Mouse (Mus musculus) hematopoietic multipotent progenitor cell, adult 10-12 weeks (in vitro differentiated cells): ENCODE results near the gene Fbxw8. TPM values are rescaled to one million over a fixed set of nuclear protein-coding genes. Genes with fewer than 3 reads are reported as not detected.

ENCODE experiments used
- polyA plus RNA-seq: library from polyadenylated mRNA; stranded (reverse); fragments of >175 nt; gene quantifications from 2 replicates; pipeline ENCODE4 v1.2.3, GENCODE M21; 2012; ENCODE audit warnings: low replicate concordance

The Fbxw8 gene
- polyA plus RNA-seq: 12.7 and 13.4 TPM in 2 replicates

DNA sequence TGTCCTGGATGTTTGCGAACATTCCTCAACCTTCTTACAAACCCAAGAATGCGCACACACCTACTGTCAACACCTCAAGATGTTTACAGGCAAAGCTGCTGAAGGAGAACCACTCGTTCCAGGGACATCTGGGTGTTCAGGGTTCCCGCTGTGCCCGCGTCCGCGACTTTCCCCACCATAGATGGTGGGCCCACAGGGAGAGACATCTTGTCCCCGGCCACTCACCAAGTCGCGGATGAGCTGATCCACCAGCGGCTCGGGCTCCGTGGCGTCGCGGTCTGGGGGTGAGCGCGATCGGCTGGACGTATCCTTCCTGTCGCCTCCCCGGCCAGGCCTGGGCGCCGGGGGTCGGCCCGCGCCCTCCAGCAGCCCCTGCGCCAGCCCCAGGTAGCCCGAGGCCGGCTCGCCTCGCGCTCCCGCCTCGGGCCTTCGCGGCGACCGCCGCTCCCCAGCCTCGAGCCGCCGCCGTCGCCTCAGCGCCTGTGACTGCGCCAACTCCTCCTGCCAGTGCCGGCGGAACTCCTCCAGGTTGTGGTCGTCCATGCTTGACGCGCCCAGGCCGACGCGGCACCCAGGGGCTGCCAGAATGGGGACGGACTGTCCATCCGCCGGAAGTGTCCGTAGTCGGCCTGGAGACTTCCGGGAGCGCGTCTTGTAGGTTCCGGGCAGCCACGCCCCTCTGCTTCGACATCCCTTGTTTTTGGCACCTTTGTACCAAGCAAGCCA, at the start of gene Fbxw8:
Gene Fbxw8 (minus strand): TSS at position 626 of the 726 bp plus-strand sequence.

DNA sequence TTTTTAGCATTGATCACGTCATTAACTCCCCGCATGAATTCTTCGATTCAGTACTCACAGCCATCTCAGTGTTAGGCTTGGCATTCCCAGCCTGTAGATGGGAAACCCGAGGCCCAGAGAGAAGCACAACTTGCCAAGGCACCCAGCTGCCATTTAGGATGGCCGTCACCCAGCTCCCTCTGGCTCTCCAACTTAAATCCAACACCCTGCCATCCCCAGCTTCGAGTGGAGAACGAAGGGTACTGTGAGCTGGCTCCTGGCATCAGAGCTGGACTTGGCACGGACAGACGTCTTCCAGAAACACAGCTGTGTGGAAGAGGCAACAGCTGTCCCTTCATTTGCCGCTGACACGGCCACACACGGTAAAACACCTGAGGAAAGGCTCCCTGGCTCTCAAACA, 9.3 kb upstream of the Fbxw8 start, which contains the start of gene Hrk:
Gene Hrk (plus strand): TSS at position 68 of the 400 bp plus-strand sequence.

GRCm38 (mm10) chr5:118027698-118028190, 127.5 kb downstream of the Fbxw8 start, which contains the start of gene Tesc:
Gene Tesc, plus strand, starts transcription at chr5:118027743.

Other genes with a start within 250 kb of the Fbxw8 start
- 6.6 and 8.5 TPM in 2 replicates for gene Fbxo21, start 178.7 kb downstream of the Fbxw8 start, polyA plus RNA-seq
- 8.2 and 30.2 TPM in 2 replicates for gene Tesc, start 127.7 kb downstream of the Fbxw8 start, polyA plus RNA-seq
- not detected in 2 replicates for gene Hrk, start 9.2 kb upstream of the Fbxw8 start, polyA plus RNA-seq
- 1.3 and 2.7 TPM in 2 replicates for gene Rnft2, start 89.7 kb upstream of the Fbxw8 start, polyA plus RNA-seq
- 2.4 and 3.0 TPM in 2 replicates for gene 2410131K14Rik, start 89.8 kb upstream of the Fbxw8 start, polyA plus RNA-seq